Mouse (Mus musculus): Measurements from ENCODE around the gene Ifna2.

GRCm38 (mm10) chr4:88634311-88634710 lies 49.4 kb downstream of the Ifna2 start, which contains the start of gene C87499:
- TF ChIP-seq CTCF (conservative IDR thresholded peaks at IDR 0.05; ENCODE audit: low read length): no peak
- TF ChIP-seq POU5F1 (IDR thresholded peaks at IDR 0.05; ENCODE audit: borderline replicate concordance, low read length): no peak
